Mouse (Mus musculus) forebrain, embryonic 11.5 days (tissue): ENCODE measurements around the gene Tmem38b. TPM values are rescaled to one million over a fixed set of nuclear protein-coding genes. Genes with fewer than 3 reads are reported as not detected.

Experiments
- ATAC-seq: fragments of 200-750 bp; cut with Nextera tagmentation; replicated peaks from 2 replicates; pipeline ENCODE4 v1.8.0; 2017; ENCODE audit warnings: moderate TSS enrichment; ENCODE audit not compliant: low FRiP score
- DNase-seq: peaks from one replicate; pipeline ENCODE4 v3.0.0-alpha.2; 2017; ENCODE audit warnings: low spot score
- H3K27ac ChIP-seq: fragments of 300-500 bp; sonication (generic); 2 replicates; pipeline ENCODE4 v1.5.1; 2014; ENCODE audit warnings: low read depth, low read length
- H3K27me3 ChIP-seq: fragments of 300-500 bp; sonication (generic); 2 replicates; pipeline ENCODE4 v1.6.1; 2014; ENCODE audit warnings: mild to moderate bottlenecking, low read length, mixed read lengths; ENCODE audit not compliant: control insufficient read depth, insufficient read depth
- H3K36me3 ChIP-seq: fragments of 300-500 bp; sonication (generic); 2 replicates; pipeline ENCODE4 v1.6.1; 2014; ENCODE audit warnings: mild to moderate bottlenecking, low read length, moderate library complexity, mixed read lengths; ENCODE audit not compliant: control insufficient read depth, insufficient read depth
- H3K4me1 ChIP-seq: fragments of 300-500 bp; sonication (generic); replicated peaks from 2 replicates; pipeline ENCODE4 v1.6.1; 2014; ENCODE audit warnings: low read length, mixed read lengths; ENCODE audit not compliant: control insufficient read depth, insufficient read depth
- H3K4me2 ChIP-seq: fragments of 300-500 bp; sonication (generic); 2 replicates; pipeline ENCODE4 v1.6.1; 2014; ENCODE audit warnings: low read depth, mild to moderate bottlenecking, low read length, moderate library complexity, mixed read lengths; ENCODE audit not compliant: severe bottlenecking
- H3K4me3 ChIP-seq: fragments of 300-500 bp; sonication (generic); 2 replicates; pipeline ENCODE4 v1.5.1; 2014; ENCODE audit warnings: low read depth, low read length
- H3K9ac ChIP-seq: fragments of 300-500 bp; sonication (generic); 2 replicates; pipeline ENCODE4 v1.6.1; 2014; ENCODE audit warnings: low read length
- H3K9me3 ChIP-seq: fragments of 300-500 bp; sonication (generic); 2 replicates; pipeline ENCODE4 v1.6.1; 2016; ENCODE audit warnings: low read length, mixed read lengths; ENCODE audit not compliant: control insufficient read depth
- WGBS: fragments of 180-500 bp; shearing (Covaris S2); extraction: QIAGEN DNeasy Blood & Tissue Kit; methylation state at CpG from one replicate; pipeline ENCODE4 v1.1.7; 2014; 5-methylcytosine and 5-hydroxymethylcytosine counted together
- polyA plus RNA-seq: library from polyadenylated mRNA; unstranded; fragments of >200 nt; fragmentation: Nextera tagmentation; extraction: Ambion mirVana; gene quantifications from 2 replicates; pipeline ENCODE4 v1.2.1, GENCODE M21; 2014

Gene Tmem38b
- polyA plus RNA-seq, 1 experiment from 2014 or later: 9.1 TPM

DNA sequence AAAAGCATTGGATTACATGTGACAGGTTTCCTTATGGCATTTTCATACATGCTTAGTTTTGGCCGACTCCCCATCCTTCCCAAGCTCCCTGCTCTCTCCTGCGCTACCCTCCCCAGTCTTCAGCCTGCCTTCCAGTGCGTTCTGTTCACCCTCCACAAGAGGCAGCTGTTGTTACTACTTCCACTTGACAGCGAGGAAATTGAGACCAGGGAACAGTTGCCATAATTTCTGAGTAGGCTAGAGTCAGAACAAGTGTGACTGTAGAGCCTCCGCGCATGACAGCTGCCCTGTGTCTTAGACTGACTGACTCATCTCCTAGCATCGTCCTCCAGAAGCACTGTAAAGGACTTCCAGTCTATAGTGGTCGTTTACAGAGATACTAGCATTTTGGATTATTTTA is 17.7 kb downstream of the Tmem38b start:
- H3K36me3 ChIP-seq: no peaks in the 10 kb centered on the region
- no peaks in the 10 kb centered on the region for H3K9me3 ChIP-seq
- no peaks in the 10 kb centered on the region for H3K27me3 ChIP-seq
- H3K4me3 ChIP-seq: no peak overlapping the region
- H3K4me1 ChIP-seq: no peaks in the 10 kb centered on the region
- ATAC-seq: no peak
- no peak overlapping the region for H3K9ac ChIP-seq
- DNase-seq: no peak
- no peak overlapping the region for H3K27ac ChIP-seq
- 67% methylated on average over 8 of the region's 8 CpGs for WGBS
- H3K4me2 ChIP-seq: no peak overlapping the region

DNA sequence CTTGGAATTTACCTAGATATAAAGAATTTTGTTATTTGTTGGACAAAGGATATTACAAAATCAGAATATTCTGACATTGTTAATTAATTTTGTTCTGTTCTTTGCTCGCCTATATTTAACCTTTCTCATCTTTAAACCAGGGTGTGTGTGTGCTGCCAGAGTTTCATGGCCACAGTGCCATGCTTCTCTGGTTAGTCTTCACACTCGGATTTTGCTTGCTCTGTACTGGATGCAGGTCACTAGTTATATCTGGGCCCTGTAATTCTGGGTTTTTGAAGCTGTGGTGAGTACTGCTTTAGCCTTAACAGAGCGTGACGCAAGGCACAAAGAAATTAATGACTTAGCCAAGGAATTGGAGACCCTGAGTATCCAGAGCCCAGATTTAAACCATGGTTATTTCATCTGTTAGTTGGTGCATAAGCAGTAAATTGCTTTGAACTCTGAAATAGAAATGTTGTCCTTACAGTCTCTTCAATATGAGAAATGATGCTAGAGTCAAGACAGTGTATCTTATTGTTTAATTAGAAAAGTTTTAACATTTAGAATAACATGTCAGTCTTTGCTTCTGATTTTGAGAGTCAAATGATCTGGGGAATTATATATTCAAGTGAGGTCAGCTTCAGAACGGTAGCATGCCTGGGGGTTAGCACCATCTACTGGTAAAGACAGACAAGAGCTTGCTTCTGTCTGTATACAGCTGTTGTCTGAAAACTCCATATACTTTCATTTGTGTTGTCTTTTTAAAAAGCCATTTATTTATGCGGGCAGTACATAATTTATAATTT is 19.2 kb downstream of the Tmem38b start:
- Histone ChIP-seq H3K27me3 (no peaks in the 10 kb centered on the region), H3K4me2 (no peak overlapping the region), H3K9ac (no peak overlapping the region), H3K27ac (no peak overlapping the region), H3K36me3 (no peaks in the 10 kb centered on the region), H3K9me3 (no peaks in the 10 kb centered on the region), H3K4me1 (no peaks in the 10 kb centered on the region), H3K4me3 (no peak overlapping the region)
- 52% methylated on average over 6 of the region's 6 CpGs for WGBS
- no peak for DNase-seq
- 0 out of 2 replicates have a peak, but pooled peaks have one; percentile 49 for ATAC-seq

DNA sequence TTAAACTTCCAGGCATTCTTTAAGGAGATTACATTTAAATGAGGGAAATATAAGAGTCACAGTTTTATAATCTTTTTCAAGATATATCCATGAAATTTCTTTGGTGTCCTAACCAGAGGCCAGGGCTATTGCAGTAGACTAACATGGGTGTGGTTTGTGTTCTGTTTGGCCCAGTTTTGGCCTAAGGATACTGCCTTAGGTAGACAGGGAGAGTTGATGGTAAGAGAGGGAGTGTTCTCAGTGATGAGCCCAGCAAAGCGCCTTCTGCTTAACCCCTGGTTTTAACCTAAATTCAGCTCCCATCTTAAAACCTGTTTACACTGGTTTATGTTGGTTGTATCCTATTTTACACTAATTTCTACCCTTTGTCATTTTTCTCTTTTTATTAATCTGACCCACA is 19.8 kb downstream of the Tmem38b start:
- Histone ChIP-seq H3K4me1 (no peaks in the 10 kb centered on the region), H3K36me3 (no peaks in the 10 kb centered on the region), H3K27me3 (no peaks in the 10 kb centered on the region), H3K9ac (no peak overlapping the region), H3K4me3 (no peak overlapping the region), H3K4me2 (no peak overlapping the region), H3K27ac (no peak overlapping the region), H3K9me3 (no peaks in the 10 kb centered on the region)
- 91% methylated on average over 1 of the region's 1 CpGs for WGBS
- DNase-seq (no peak), ATAC-seq (no peak)

DNA sequence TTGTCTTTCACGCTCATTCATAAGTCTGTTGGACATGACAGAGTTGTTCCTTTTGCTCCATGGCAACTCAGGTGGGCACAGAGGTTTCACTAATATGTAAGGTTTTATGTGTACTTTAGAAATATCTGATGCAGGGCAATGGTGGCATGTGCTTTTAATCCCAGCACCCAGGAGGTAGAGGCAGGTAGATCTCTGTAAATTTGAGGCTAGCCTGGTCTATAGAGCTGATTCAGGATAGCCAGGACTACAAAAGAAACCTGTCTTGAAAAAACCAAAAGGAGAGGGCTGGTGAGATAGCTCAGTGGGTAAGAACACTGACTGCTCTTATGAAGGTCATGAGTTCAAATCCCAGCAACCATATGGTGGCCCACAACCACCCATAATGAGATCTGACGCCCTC is 20.5 kb downstream of the Tmem38b start:
- Histone ChIP-seq H3K27ac (no peak overlapping the region), H3K9ac (no peak overlapping the region), H3K4me2 (no peak overlapping the region), H3K36me3 (no peaks in the 10 kb centered on the region), H3K4me3 (no peak overlapping the region), H3K27me3 (no peaks in the 10 kb centered on the region), H3K4me1 (no peaks in the 10 kb centered on the region), H3K9me3 (no peaks in the 10 kb centered on the region)
- ATAC-seq (no peak), DNase-seq (no peak)
- WGBS: 73% methylated on average over 2 of the region's 2 CpGs

DNA sequence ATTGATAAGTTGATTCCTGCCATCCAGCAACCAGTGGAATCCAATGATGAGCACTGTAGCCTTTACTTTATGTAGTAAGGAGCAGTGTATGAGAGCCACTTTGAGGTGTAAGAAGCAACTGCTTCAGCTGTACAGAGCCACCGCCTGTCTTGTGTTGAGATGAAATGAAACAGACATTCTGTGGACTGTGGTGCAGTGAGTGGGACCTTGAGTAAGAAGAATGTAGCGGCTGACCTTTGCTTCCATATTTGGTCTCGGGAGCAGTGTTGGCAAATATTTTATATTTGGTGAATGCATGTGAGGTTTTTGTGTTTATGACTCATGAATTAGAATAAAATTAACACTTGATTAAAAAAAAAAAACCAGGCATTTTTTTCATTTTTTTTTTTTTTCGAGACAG is 21.7 kb downstream of the Tmem38b start:
- no peaks in the 10 kb centered on the region for H3K36me3 ChIP-seq
- H3K27ac ChIP-seq: no peak overlapping the region
- no peaks in the 10 kb centered on the region for H3K4me1 ChIP-seq
- ATAC-seq (no peak), DNase-seq (no peak)
- WGBS: 87% methylated on average over 4 of the region's 4 CpGs
- no peak overlapping the region for H3K9ac ChIP-seq
- no peaks in the 10 kb centered on the region for H3K9me3 ChIP-seq
- no peaks in the 10 kb centered on the region for H3K27me3 ChIP-seq
- no peak overlapping the region for H3K4me2 ChIP-seq
- no peak overlapping the region for H3K4me3 ChIP-seq

DNA sequence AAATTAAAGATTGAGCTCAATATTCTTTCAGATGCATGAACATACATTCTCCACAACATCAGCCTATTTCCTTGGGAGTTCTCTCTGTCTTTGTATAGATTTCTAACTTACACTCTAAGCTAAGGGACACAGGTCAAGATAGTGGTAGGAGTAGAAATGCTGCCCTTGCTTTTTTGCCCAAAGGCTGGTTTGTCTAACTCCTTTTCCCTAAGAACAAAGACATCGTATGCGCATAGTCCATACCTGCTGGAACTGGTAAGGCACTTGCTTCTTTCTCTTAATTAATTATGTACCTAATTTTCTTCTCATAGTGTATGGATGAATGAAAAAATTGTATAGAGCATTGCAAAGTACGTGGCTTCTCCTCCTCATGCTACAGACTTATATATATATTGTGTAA is 22.5 kb downstream of the Tmem38b start:
- no peak for DNase-seq
- no peak overlapping the region for H3K27ac ChIP-seq
- ATAC-seq: no peak
- no peaks in the 10 kb centered on the region for H3K36me3 ChIP-seq
- H3K4me3 ChIP-seq: no peak overlapping the region
- H3K4me1 ChIP-seq: no peaks in the 10 kb centered on the region
- H3K9ac ChIP-seq: no peak overlapping the region
- H3K4me2 ChIP-seq: no peak overlapping the region
- H3K27me3 ChIP-seq: no peaks in the 10 kb centered on the region
- 91% methylated on average over 3 of the region's 3 CpGs for WGBS
- no peaks in the 10 kb centered on the region for H3K9me3 ChIP-seq

DNA sequence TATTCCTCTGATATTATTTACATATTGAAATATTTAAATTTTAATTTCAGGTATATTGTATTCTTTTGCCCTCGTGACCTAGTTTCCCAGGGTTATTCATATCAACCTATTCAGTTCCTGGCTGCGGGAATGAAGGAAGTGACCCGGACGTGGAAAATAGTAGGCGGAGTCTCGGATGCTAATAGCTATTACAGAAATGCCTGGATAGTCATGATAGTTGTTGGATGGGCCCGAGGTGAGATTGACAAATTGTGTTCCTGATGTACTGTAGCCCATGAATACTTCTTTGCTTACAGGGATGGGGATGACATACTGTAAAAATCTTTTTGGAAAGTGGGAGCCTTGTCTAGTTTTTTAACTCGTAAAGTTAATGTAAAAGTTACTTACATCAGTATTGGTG is 23.0 kb downstream of the Tmem38b start:
- no peak for DNase-seq
- no peaks in the 10 kb centered on the region for H3K4me1 ChIP-seq
- H3K9me3 ChIP-seq: no peaks in the 10 kb centered on the region
- H3K9ac ChIP-seq: no peak overlapping the region
- no peak overlapping the region for H3K4me2 ChIP-seq
- H3K36me3 ChIP-seq: no peaks in the 10 kb centered on the region
- no peak overlapping the region for H3K27ac ChIP-seq
- ATAC-seq: no peak
- WGBS: 94% methylated on average over 8 of the region's 8 CpGs
- H3K4me3 ChIP-seq: no peak overlapping the region
- no peaks in the 10 kb centered on the region for H3K27me3 ChIP-seq

DNA sequence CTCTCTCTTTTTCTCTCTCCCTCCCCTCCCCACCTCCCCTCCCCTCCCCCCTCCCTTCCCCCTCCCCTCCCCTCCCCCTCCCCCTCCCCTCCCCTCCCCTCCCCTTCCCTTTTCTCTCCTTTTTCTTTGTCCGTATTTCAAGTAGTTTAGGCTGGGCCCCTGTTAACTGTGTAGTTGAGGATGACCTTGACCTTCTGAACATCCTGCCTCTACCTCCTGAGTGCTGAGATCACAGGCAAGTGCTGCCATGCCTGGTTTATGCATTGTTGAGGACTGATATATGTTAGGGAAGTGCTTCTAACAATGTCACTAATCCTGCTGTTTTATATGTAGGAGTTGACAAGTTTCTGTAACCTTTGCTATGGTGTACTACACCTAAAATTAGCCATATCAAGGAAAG is 24.0 kb downstream of the Tmem38b start:
- Histone ChIP-seq H3K27ac (no peak overlapping the region), H3K9ac (no peak overlapping the region), H3K36me3 (no peaks in the 10 kb centered on the region), H3K9me3 (no peaks in the 10 kb centered on the region), H3K4me3 (no peak overlapping the region), H3K4me2 (no peak overlapping the region), H3K27me3 (no peaks in the 10 kb centered on the region), H3K4me1 (no peaks in the 10 kb centered on the region)
- DNase-seq: no peak
- no CpG with 5 or more reads among the region's 1 CpGs for WGBS
- no peak for ATAC-seq

DNA sequence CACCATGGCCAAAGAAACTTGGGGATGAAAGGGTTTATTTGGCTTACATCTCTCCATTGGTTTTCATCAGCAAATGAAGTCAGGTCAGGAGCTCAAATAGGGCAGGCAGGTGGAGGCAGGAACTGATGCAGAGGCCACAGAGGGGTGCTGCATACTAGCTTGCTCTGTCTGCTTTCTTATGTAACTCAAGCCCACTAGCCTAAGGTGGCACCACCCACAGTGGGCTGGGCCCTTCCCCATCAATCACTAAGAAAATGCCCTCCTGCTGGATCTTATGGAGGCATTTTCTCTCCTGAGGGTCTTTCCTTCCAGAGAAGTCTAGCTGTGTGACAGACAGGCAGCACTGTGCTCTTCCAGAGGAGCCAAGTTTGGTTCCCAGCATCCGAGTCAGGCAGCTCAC is 27.5 kb downstream of the Tmem38b start:
- Histone ChIP-seq H3K4me1 (no peaks in the 10 kb centered on the region), H3K9me3 (no peaks in the 10 kb centered on the region), H3K9ac (no peak overlapping the region), H3K4me3 (no peak overlapping the region), H3K27me3 (no peaks in the 10 kb centered on the region), H3K36me3 (no peaks in the 10 kb centered on the region), H3K27ac (no peak overlapping the region), H3K4me2 (no peak overlapping the region)
- DNase-seq: no peak
- 94% methylated on average over 1 of the region's 1 CpGs for WGBS
- no peak for ATAC-seq
